Mouse (Mus musculus): ENCODE data around the gene Spag7.

Spag7 gene

GRCm38 (mm10) chr11:70678092-70678491 lies 8.9 kb upstream of the Spag7 start:
- TF ChIP-seq CTCF (conservative IDR thresholded peaks at IDR 0.05; ENCODE audit: low read length) = no peak
- peaks cover 9% of the 10 kb centered on the region; the same call in 1 of the 2 replicates for H3K27me3 ChIP-seq (ENCODE audit: insufficient read depth, low read length)
- H3K4me1 ChIP-seq (replicated peaks; ENCODE audit: low read depth, low read length) = peaks cover 63% of the 10 kb centered on the region

GRCm38 (mm10) chr11:70674501-70674900 lies 5.3 kb upstream of the Spag7 start:
- no peak for TF ChIP-seq CTCF (conservative IDR thresholded peaks at IDR 0.05; ENCODE audit: low read length)
- TF ChIP-seq POU5F1 (IDR thresholded peaks at IDR 0.05; ENCODE audit: borderline replicate concordance, low read length) = no peak
- TF ChIP-seq NANOG (IDR thresholded peaks at IDR 0.05; ENCODE audit: borderline replicate concordance, low read length) = no peak
- Histone ChIP-seq H3K4me1 (replicated peaks; ENCODE audit: low read depth, low read length) (peaks cover 59% of the 10 kb centered on the region), H3K36me3 (ENCODE audit: insufficient read depth, low read length) (peaks cover 32% of the 10 kb centered on the region), H3K4me3 (replicated peaks; ENCODE audit: low read length) (no peak overlapping the region), H3K27me3 (ENCODE audit: insufficient read depth, low read length) (0 out of 2 replicates have a peak, but pooled peaks cover 3% of the 10 kb centered on the region), H3K9me3 (ENCODE audit: low read length) (no peaks in the 10 kb centered on the region)

More at GRCm38 (mm10) chr11:70678092-70678491, 8.9 kb upstream of the Spag7 start:
- Histone ChIP-seq H3K4me3 (replicated peaks; ENCODE audit: low read length) (no peak overlapping the region), H3K9me3 (ENCODE audit: low read length) (no peaks in the 10 kb centered on the region), H3K36me3 (ENCODE audit: insufficient read depth, low read length) (peaks cover 15% of the 10 kb centered on the region)

GRCm38 (mm10) chr11:70674014-70674413 lies 4.8 kb upstream of the Spag7 start:
- H3K36me3 ChIP-seq (ENCODE audit: insufficient read depth, low read length) = peaks cover 27% of the 10 kb centered on the region
- TF ChIP-seq CTCF (conservative IDR thresholded peaks at IDR 0.05; ENCODE audit: low read length) (no peak), NANOG (IDR thresholded peaks at IDR 0.05; ENCODE audit: borderline replicate concordance, low read length) (no peak), POU5F1 (IDR thresholded peaks at IDR 0.05; ENCODE audit: borderline replicate concordance, low read length) (no peak)
- no peak overlapping the region; the same call in 1 of the 2 replicates for H3K4me3 ChIP-seq (replicated peaks; ENCODE audit: low read length)
- H3K4me1 ChIP-seq (replicated peaks; ENCODE audit: low read depth, low read length) = peaks cover 56% of the 10 kb centered on the region
- 0 out of 2 replicates have a peak, but pooled peaks cover 3% of the 10 kb centered on the region for H3K27me3 ChIP-seq (ENCODE audit: insufficient read depth, low read length)
- H3K9me3 ChIP-seq (ENCODE audit: low read length) = no peaks in the 10 kb centered on the region

GRCm38 (mm10) chr11:70671333-70672047 lies 2.3 kb upstream of the Spag7 start:
- Histone ChIP-seq H3K9me3 (ENCODE audit: low read length) (no peaks in the 10 kb centered on the region), H3K4me3 (replicated peaks; ENCODE audit: low read length) (peak overlapping the region; percentile 94), H3K36me3 (ENCODE audit: insufficient read depth, low read length) (peaks cover 36% of the 10 kb centered on the region), H3K27me3 (ENCODE audit: insufficient read depth, low read length) (0 out of 2 replicates have a peak, but pooled peaks cover 3% of the 10 kb centered on the region), H3K4me1 (replicated peaks; ENCODE audit: low read depth, low read length) (peaks cover 62% of the 10 kb centered on the region)
- TF ChIP-seq NANOG (IDR thresholded peaks at IDR 0.05; ENCODE audit: borderline replicate concordance, low read length) (no peak), CTCF (conservative IDR thresholded peaks at IDR 0.05; ENCODE audit: low read length) (no peak), POU5F1 (IDR thresholded peaks at IDR 0.05; ENCODE audit: borderline replicate concordance, low read length) (no peak)

- Histone ChIP-seq H3K4me1 (replicated peaks; ENCODE audit: low read depth, low read length) (peaks cover 66% of the 10 kb centered on the region), H3K4me3 (replicated peaks; ENCODE audit: low read length) (peak overlapping the region; percentile 94), H3K36me3 (ENCODE audit: insufficient read depth, low read length) (peaks cover 42% of the 10 kb centered on the region), H3K27me3 (ENCODE audit: insufficient read depth, low read length) (no peaks in the 10 kb centered on the region), H3K9me3 (ENCODE audit: low read length) (no peaks in the 10 kb centered on the region)
- TF ChIP-seq NANOG (IDR thresholded peaks at IDR 0.05; ENCODE audit: borderline replicate concordance, low read length) (no peak), POU5F1 (IDR thresholded peaks at IDR 0.05; ENCODE audit: borderline replicate concordance, low read length) (no peak), CTCF (conservative IDR thresholded peaks at IDR 0.05; ENCODE audit: low read length) (no peak)
Observed at GRCm38 (mm10) chr11:70670483-70670882, 1.3 kb upstream of the Spag7 start.

GRCm38 (mm10) chr11:70669582-70670345 lies 548 bp upstream of the Spag7 start:
- H3K4me1 ChIP-seq (replicated peaks; ENCODE audit: low read depth, low read length) = peaks cover 65% of the 10 kb centered on the region
- TF ChIP-seq POU5F1 (IDR thresholded peaks at IDR 0.05; ENCODE audit: borderline replicate concordance, low read length) (no peak), CTCF (conservative IDR thresholded peaks at IDR 0.05; ENCODE audit: low read length) (peak; percentile 64), NANOG (IDR thresholded peaks at IDR 0.05; ENCODE audit: borderline replicate concordance, low read length) (no peak)
- H3K27me3 ChIP-seq (ENCODE audit: insufficient read depth, low read length) = no peaks in the 10 kb centered on the region
- peaks cover 5% of the 10 kb centered on the region; the same call in 1 of the 2 replicates for H3K9me3 ChIP-seq (ENCODE audit: low read length)
- peak overlapping the region; percentile 94 for H3K4me3 ChIP-seq (replicated peaks; ENCODE audit: low read length)
- H3K36me3 ChIP-seq (ENCODE audit: insufficient read depth, low read length) = peaks cover 49% of the 10 kb centered on the region

GRCm38 (mm10) chr11:70668335-70668770 lies 863 bp downstream of the Spag7 start:
- Histone ChIP-seq H3K9me3 (ENCODE audit: low read length) (peaks cover 5% of the 10 kb centered on the region; the same call in 1 of the 2 replicates), H3K4me1 (replicated peaks; ENCODE audit: low read depth, low read length) (peaks cover 57% of the 10 kb centered on the region), H3K36me3 (ENCODE audit: insufficient read depth, low read length) (peaks cover 63% of the 10 kb centered on the region), H3K27me3 (ENCODE audit: insufficient read depth, low read length) (no peaks in the 10 kb centered on the region), H3K4me3 (replicated peaks; ENCODE audit: low read length) (peak overlapping the region; percentile 94)
- TF ChIP-seq POU5F1 (IDR thresholded peaks at IDR 0.05; ENCODE audit: borderline replicate concordance, low read length) (no peak), NANOG (IDR thresholded peaks at IDR 0.05; ENCODE audit: borderline replicate concordance, low read length) (no peak), CTCF (conservative IDR thresholded peaks at IDR 0.05; ENCODE audit: low read length) (no peak)
